Mouse (Mus musculus) hindbrain, embryonic 11.5 days (tissue): ENCODE data around the gene Ptpn11. TPM values are rescaled to one million over a fixed set of nuclear protein-coding genes. Genes with fewer than 3 reads are reported as not detected.

ENCODE experiments used
- ATAC-seq: fragments of 200-750 bp; cut with Nextera tagmentation; 2 replicates; pipeline ENCODE4 v1.8.0; 2017; ENCODE audit warnings: mild to moderate bottlenecking, moderate TSS enrichment, moderate library complexity; ENCODE audit not compliant: low FRiP score
- DNase-seq: peaks from one replicate; pipeline ENCODE4 v3.0.0-alpha.2; 2015; ENCODE audit warnings: low spot score
- H3K27ac ChIP-seq: fragments of 300-500 bp; sonication (generic); 2 replicates; pipeline ENCODE4 v1.5.1; 2014; ENCODE audit warnings: mild to moderate bottlenecking, low read depth, low read length
- H3K27me3 ChIP-seq: fragments of 300-500 bp; sonication (generic); 2 replicates; pipeline ENCODE4 v1.6.1; 2014; ENCODE audit warnings: mild to moderate bottlenecking, low read length, moderate library complexity, mixed read lengths; ENCODE audit not compliant: control insufficient read depth, insufficient read depth
- H3K36me3 ChIP-seq: fragments of 300-500 bp; sonication (generic); 2 replicates; pipeline ENCODE4 v1.6.1; 2014; ENCODE audit warnings: mild to moderate bottlenecking, low read length, moderate library complexity, mixed read lengths; ENCODE audit not compliant: control insufficient read depth, insufficient read depth
- H3K4me1 ChIP-seq: fragments of 300-500 bp; sonication (generic); replicated peaks from 2 replicates; pipeline ENCODE4 v1.6.1; 2014; ENCODE audit warnings: low read length, mixed read lengths; ENCODE audit not compliant: control insufficient read depth, insufficient read depth
- H3K4me2 ChIP-seq: fragments of 300-500 bp; sonication (generic); replicated peaks from 2 replicates; pipeline ENCODE4 v1.6.1; 2014; ENCODE audit warnings: mild to moderate bottlenecking, low read depth, low read length
- H3K4me3 ChIP-seq: fragments of 300-500 bp; sonication (generic); 2 replicates; pipeline ENCODE4 v1.5.1; 2014; ENCODE audit warnings: low read depth, low read length
- H3K9ac ChIP-seq: fragments of 300-500 bp; sonication (generic); 2 replicates; pipeline ENCODE4 v1.6.1; 2014; ENCODE audit warnings: low read depth, low read length
- H3K9me3 ChIP-seq: fragments of 300-500 bp; sonication (generic); 2 replicates; pipeline ENCODE4 v1.6.1; 2016; ENCODE audit warnings: low read length; ENCODE audit not compliant: control insufficient read depth
- WGBS: fragments of 180-500 bp; shearing (Covaris S2); extraction: QIAGEN DNeasy Blood & Tissue Kit; methylation state at CpG from one replicate; pipeline ENCODE4 v1.1.7; 2014; 5-methylcytosine and 5-hydroxymethylcytosine counted together
- polyA plus RNA-seq: library from polyadenylated mRNA; unstranded; fragments of >200 nt; fragmentation: Nextera tagmentation; extraction: Ambion mirVana; gene quantifications from 2 replicates; pipeline ENCODE4 v1.2.1, GENCODE M21; 2014

Gene Ptpn11
- polyA plus RNA-seq, 1 experiment from 2014 or later: 32.4 TPM

- Histone ChIP-seq H3K9me3 (no peaks in the 10 kb centered on the region), H3K27me3 (no peaks in the 10 kb centered on the region), H3K4me1 (peaks cover 10% of the 10 kb centered on the region), H3K27ac (no peak overlapping the region), H3K36me3 (no peaks in the 10 kb centered on the region), H3K4me2 (no peak overlapping the region), H3K9ac (no peak overlapping the region), H3K4me3 (no peak overlapping the region)
- ATAC-seq (no peak), DNase-seq (no peak)
- 90% methylated on average over 9 of the region's 9 CpGs for WGBS
Measured at GRCm38 (mm10) chr5:121183269-121183668, 7.9 kb downstream of the Ptpn11 start.

GRCm38 (mm10) chr5:121179077-121179857 is 11.9 kb downstream of the Ptpn11 start:
- WGBS: 79% methylated on average over 9 of the region's 9 CpGs
- 0 out of 2 replicates have a peak, but pooled peaks cover 3% of the 10 kb centered on the region for H3K4me1 ChIP-seq
- H3K4me2 ChIP-seq: no peak overlapping the region
- no peak for DNase-seq
- no peak overlapping the region for H3K4me3 ChIP-seq
- no peak overlapping the region for H3K9ac ChIP-seq
- no peak overlapping the region for H3K27ac ChIP-seq
- no peak for ATAC-seq
- H3K9me3 ChIP-seq: no peaks in the 10 kb centered on the region
- no peaks in the 10 kb centered on the region for H3K27me3 ChIP-seq
- H3K36me3 ChIP-seq: no peaks in the 10 kb centered on the region

- no peak overlapping the region for H3K27ac ChIP-seq
- no peaks in the 10 kb centered on the region for H3K9me3 ChIP-seq
- H3K4me3 ChIP-seq: no peak overlapping the region
- WGBS: 89% methylated on average over 4 of the region's 4 CpGs
- H3K4me1 ChIP-seq: no peaks in the 10 kb centered on the region
- ATAC-seq (no peak), DNase-seq (no peak)
- H3K27me3 ChIP-seq: no peaks in the 10 kb centered on the region
- no peak overlapping the region for H3K9ac ChIP-seq
- no peaks in the 10 kb centered on the region for H3K36me3 ChIP-seq
- H3K4me2 ChIP-seq: no peak overlapping the region
Measured at GRCm38 (mm10) chr5:121172835-121173234, 18.4 kb downstream of the Ptpn11 start.

- no peaks in the 10 kb centered on the region for H3K36me3 ChIP-seq
- no peaks in the 10 kb centered on the region for H3K9me3 ChIP-seq
- WGBS: 90% methylated on average over 2 of the region's 2 CpGs
- ATAC-seq: no peak
- no peak overlapping the region for H3K9ac ChIP-seq
- no peaks in the 10 kb centered on the region for H3K27me3 ChIP-seq
- no peak overlapping the region for H3K27ac ChIP-seq
- H3K4me2 ChIP-seq: no peak overlapping the region
- DNase-seq: no peak
- H3K4me3 ChIP-seq: no peak overlapping the region
- H3K4me1 ChIP-seq: no peaks in the 10 kb centered on the region
Measured at GRCm38 (mm10) chr5:121169588-121169987, 21.6 kb downstream of the Ptpn11 start.

GRCm38 (mm10) chr5:121166884-121167283 is 24.3 kb downstream of the Ptpn11 start:
- DNase-seq (no peak), ATAC-seq (no peak)
- H3K27ac ChIP-seq: no peak overlapping the region
- H3K4me3 ChIP-seq: no peak overlapping the region
- H3K36me3 ChIP-seq: peaks cover 13% of the 10 kb centered on the region
- WGBS: 96% methylated on average over 6 of the region's 6 CpGs
- H3K9me3 ChIP-seq: no peaks in the 10 kb centered on the region
- no peak overlapping the region for H3K4me2 ChIP-seq
- H3K27me3 ChIP-seq: no peaks in the 10 kb centered on the region
- no peaks in the 10 kb centered on the region for H3K4me1 ChIP-seq
- no peak overlapping the region for H3K9ac ChIP-seq

GRCm38 (mm10) chr5:121162923-121163322 is 28.3 kb downstream of the Ptpn11 start:
- 88% methylated on average over 7 of the region's 7 CpGs for WGBS
- H3K9me3 ChIP-seq: no peaks in the 10 kb centered on the region
- no peak overlapping the region for H3K4me2 ChIP-seq
- H3K27me3 ChIP-seq: no peaks in the 10 kb centered on the region
- ATAC-seq (no peak), DNase-seq (no peak)
- H3K4me3 ChIP-seq: no peak overlapping the region
- H3K36me3 ChIP-seq: peaks cover 13% of the 10 kb centered on the region
- no peak overlapping the region for H3K9ac ChIP-seq
- no peak overlapping the region for H3K27ac ChIP-seq
- no peaks in the 10 kb centered on the region for H3K4me1 ChIP-seq

- Histone ChIP-seq H3K4me1 (no peaks in the 10 kb centered on the region), H3K27me3 (no peaks in the 10 kb centered on the region), H3K4me3 (no peak overlapping the region), H3K4me2 (no peak overlapping the region), H3K27ac (no peak overlapping the region), H3K9ac (no peak overlapping the region), H3K9me3 (no peaks in the 10 kb centered on the region), H3K36me3 (peaks cover 13% of the 10 kb centered on the region)
- ATAC-seq (no peak), DNase-seq (no peak)
- WGBS: 89% methylated on average over 5 of the region's 5 CpGs
Measured at GRCm38 (mm10) chr5:121162285-121162684, 28.9 kb downstream of the Ptpn11 start.

- Histone ChIP-seq H3K4me3 (no peak overlapping the region), H3K9ac (no peak overlapping the region), H3K4me2 (no peak overlapping the region), H3K9me3 (no peaks in the 10 kb centered on the region), H3K27ac (no peak overlapping the region), H3K4me1 (no peaks in the 10 kb centered on the region), H3K27me3 (no peaks in the 10 kb centered on the region), H3K36me3 (peaks cover 16% of the 10 kb centered on the region)
- WGBS: 91% methylated on average over 7 of the region's 7 CpGs
- no peak for ATAC-seq
- no peak for DNase-seq
Measured at GRCm38 (mm10) chr5:121158966-121159365, 32.2 kb downstream of the Ptpn11 start.

- 93% methylated on average over 5 of the region's 5 CpGs for WGBS
- Histone ChIP-seq H3K9me3 (no peaks in the 10 kb centered on the region), H3K9ac (no peak overlapping the region), H3K4me1 (no peaks in the 10 kb centered on the region), H3K27ac (no peak overlapping the region), H3K27me3 (no peaks in the 10 kb centered on the region), H3K36me3 (peaks cover 13% of the 10 kb centered on the region; the same call in 1 of the 2 replicates), H3K4me2 (no peak overlapping the region), H3K4me3 (no peak overlapping the region)
- DNase-seq (no peak), ATAC-seq (no peak)
Measured at GRCm38 (mm10) chr5:121157489-121157888, 33.7 kb downstream of the Ptpn11 start.
